ENCODE assay signal across 8 mouse cellular contexts in genomic region chr7:80403551-80403950, GRCm38 (mm10). TPM values are rescaled to one million over a fixed set of nuclear protein-coding genes. Genes with fewer than 3 reads are reported as not detected.
DNase-seq lines count a peak whose midpoint lies in the region; ATAC-seq and TF ChIP-seq lines count a peak whose summit lies in the region.

No protein-coding gene starts in this region.

- 28% methylated on average over 9 of the region's 9 CpGs for WGBS in hindbrain, postnatal 0 days
- 37% methylated on average over 9 of the region's 9 CpGs for WGBS in liver, embryonic 12.5 days (ENCODE audit: insufficient replicate concordance)

- peak overlapping the region; percentile 88 for H3K27ac ChIP-seq in left cerebral cortex, adult 2 months
- peak overlapping the region; percentile 95 for H3K27ac ChIP-seq in brown adipose tissue, adult 24 weeks (replicated peaks; ENCODE audit: low read depth, low read length)
- peak overlapping the region; percentile 93; the same call in 1 of the 2 replicates for H3K27ac ChIP-seq in hindbrain, postnatal 0 days
- no peak overlapping the region for H3K27ac ChIP-seq in liver, embryonic 12.5 days

- ATAC-seq in hindbrain, postnatal 0 days, result no peak
- ATAC-seq in liver, embryonic 12.5 days, result no peak

- H3K4me2 ChIP-seq in hindbrain, postnatal 0 days (ENCODE audit: low read depth, low read length), result peak overlapping the region; percentile 87; the same call in 1 of the 2 replicates
- peak overlapping the region; percentile 98 for H3K4me2 ChIP-seq in liver, embryonic 12.5 days

- H3K9ac ChIP-seq in hindbrain, postnatal 0 days (replicated peaks; ENCODE audit: low read length), result peak overlapping the region; percentile 94; the same call in 1 of the 2 replicates
- H3K9ac ChIP-seq in liver, embryonic 12.5 days, result no peak overlapping the region; the same call in 1 of the 2 replicates

- intact Hi-C loops in left cerebral cortex, adult 2 months (cut with DNase I), result no loop called here
- intact Hi-C loops in gastrocnemius, postnatal 14 days (cut with DNase I; ENCODE audit: low total_unique reads), result no loop called here

- no peaks in the 10 kb centered on the region for H3K36me3 ChIP-seq in hindbrain, postnatal 0 days (ENCODE audit: insufficient read depth, low read length)
- peaks cover 5% of the 10 kb centered on the region for H3K36me3 ChIP-seq in liver, embryonic 12.5 days

- no peaks in the 10 kb centered on the region for H3K27me3 ChIP-seq in hindbrain, postnatal 0 days (ENCODE audit: insufficient read depth, low read length)
- peaks cover 88% of the 10 kb centered on the region for H3K27me3 ChIP-seq in liver, embryonic 12.5 days (replicated peaks)

- peak overlapping the region; percentile 52 for H3K4me3 ChIP-seq in left cerebral cortex, adult 2 months
- peak overlapping the region; percentile 73 for H3K4me3 ChIP-seq in brown adipose tissue, adult 24 weeks (ENCODE audit: insufficient read depth, low read depth, low read length)
- peak overlapping the region; percentile 89; the same call in 1 of the 2 replicates for H3K4me3 ChIP-seq in hindbrain, postnatal 0 days (ENCODE audit: low read length)
- no peak overlapping the region for H3K4me3 ChIP-seq in liver, embryonic 12.5 days

- no peak for TF ChIP-seq CTCF in left cerebral cortex, adult 2 months (IDR thresholded peaks at IDR 0.05)
- TF ChIP-seq CTCF in hindbrain, postnatal 0 days (IDR thresholded peaks at IDR 0.05; ENCODE audit: low read depth), result no peak

- DNase-seq in left cerebral cortex, adult 2 months (ENCODE audit: extremely low spot score in 1 of 2, low spot score in 2 of 2), result peak; percentile 32 to 40
- no peak for DNase-seq in left cerebral cortex, adult 8-10 months (ENCODE audit: low spot score in 2 of 2)
- DNase-seq in gastrocnemius, postnatal 14 days, result peak; percentile 93
- peak; percentile 82 for DNase-seq in hindbrain, postnatal 0 days (ENCODE audit: low spot score)
- peak; percentile 83 for DNase-seq in ovary, adult 18-20 months (ENCODE audit: low spot score)
- DNase-seq in spleen, postnatal 14 days (ENCODE audit: low spot score in 2 of 2), result no peak

- no peaks in the 10 kb centered on the region for H3K9me3 ChIP-seq in hindbrain, postnatal 0 days (ENCODE audit: low read length)
- H3K9me3 ChIP-seq in liver, embryonic 12.5 days (replicated peaks), result no peaks in the 10 kb centered on the region

- peaks cover 25% of the 10 kb centered on the region for H3K4me1 ChIP-seq in brown adipose tissue, adult 24 weeks (ENCODE audit: control insufficient read depth, insufficient read depth, insufficient read length, low read length)
- peaks cover 18% of the 10 kb centered on the region for H3K4me1 ChIP-seq in hindbrain, postnatal 0 days (ENCODE audit: insufficient read depth, low read length)
- H3K4me1 ChIP-seq in liver, embryonic 12.5 days, result peaks cover 47% of the 10 kb centered on the region

RNA-seq across cellular contexts. Expression of gene Furin, which starts 1.7 kb away (rescaled TPM):
- 10 to 100 TPM; 38.0 to 40.7 TPM for total RNA-seq in left cerebral cortex, adult 2 months (2021)
- total RNA-seq in left cerebral cortex, adult 8-10 months (2022), result 10 to 100 TPM; 30.7 to 33.6 (median 33.2) TPM
- polyA plus RNA-seq in brown adipose tissue, adult 24 weeks (2012; ENCODE audit: insufficient read depth, insufficient read length, missing spikeins), result 46.7 and 50.2 TPM in 2 replicates
- total RNA-seq in gastrocnemius, postnatal 14 days (2021), result 10 to 100 TPM; 49.4 to 51.9 TPM
- total RNA-seq in hindbrain, postnatal 0 days (2014; rRNA removed), result 25.4 and 25.9 TPM in 2 replicates
- 6.6 and 6.8 TPM in 2 replicates for polyA plus RNA-seq in hindbrain, postnatal 0 days (2015; fragmentation: Nextera tagmentation; extraction: Ambion mirVana)
- polyA plus RNA-seq in liver, embryonic 12.5 days (2016; fragmentation: Nextera tagmentation; extraction: Ambion mirVana), result 5.6 and 5.9 TPM in 2 replicates

RNA-seq across cellular contexts. Expression of gene Fes, which starts 15.8 kb away (rescaled TPM):
- total RNA-seq in left cerebral cortex, adult 2 months (2021), result 1 to 10 TPM; 5.3 to 6.8 TPM
- 10 to 100 TPM in 1 of 4 experiments, 1 to 10 TPM in 3; 4.5 to 10.5 (median 6.9) TPM for total RNA-seq in left cerebral cortex, adult 8-10 months (2022)
- polyA plus RNA-seq in brown adipose tissue, adult 24 weeks (2012; ENCODE audit: insufficient read depth, insufficient read length, missing spikeins), result 5.6 and 5.8 TPM in 2 replicates
- 1 to 10 TPM; 5.7 to 7.6 TPM for total RNA-seq in gastrocnemius, postnatal 14 days (2021)
- total RNA-seq in hindbrain, postnatal 0 days (2014; rRNA removed), result 10.3 and 16.1 TPM in 2 replicates
- polyA plus RNA-seq in hindbrain, postnatal 0 days (2015; fragmentation: Nextera tagmentation; extraction: Ambion mirVana), result 4.9 and 5.6 TPM in 2 replicates
- polyA plus RNA-seq in liver, embryonic 12.5 days (2016; fragmentation: Nextera tagmentation; extraction: Ambion mirVana), result 10.3 and 11.4 TPM in 2 replicates

RNA-seq across cellular contexts. Expression of gene Man2a2, which starts 32.4 kb away (rescaled TPM):
- total RNA-seq in left cerebral cortex, adult 2 months (2021), result 100 to 1,000 TPM; 152 to 157 TPM
- total RNA-seq in left cerebral cortex, adult 8-10 months (2022), result 100 to 1,000 TPM; 158 to 168 (median 165) TPM
- polyA plus RNA-seq in brown adipose tissue, adult 24 weeks (2012; ENCODE audit: insufficient read depth, insufficient read length, missing spikeins), result 56.3 and 65.8 TPM in 2 replicates
- 10 to 100 TPM; 96.8 to 97.0 TPM for total RNA-seq in gastrocnemius, postnatal 14 days (2021)
- 55.5 and 61.3 TPM in 2 replicates for total RNA-seq in hindbrain, postnatal 0 days (2014; rRNA removed)
- polyA plus RNA-seq in hindbrain, postnatal 0 days (2015; fragmentation: Nextera tagmentation; extraction: Ambion mirVana), result 14.2 and 15.7 TPM in 2 replicates
- polyA plus RNA-seq in liver, embryonic 12.5 days (2016; fragmentation: Nextera tagmentation; extraction: Ambion mirVana), result 5.8 and 6.5 TPM in 2 replicates

Comparison
In these comparisons a context has a peak if more than half of its experiments do, and no peak if none do; other contexts are left out.
1. DNase-seq: peak in left cerebral cortex, adult 2 months (2 of 2), gastrocnemius, postnatal 14 days (single experiment), hindbrain, postnatal 0 days (single experiment) and ovary, adult 18-20 months (single experiment); none in left cerebral cortex, adult 8-10 months (0 of 2) and spleen, postnatal 14 days (0 of 2).